Mouse (Mus musculus) right cerebral cortex, postnatal 4 days (tissue): ENCODE data around the gene Ptbp1.
"Not testable (repeated sequence)": the region's sequence is repeated elsewhere in the genome, so short reads cannot be mapped to it uniquely, and the experiment has no call there.

Source experiments
- DNase-seq: peaks from one replicate; pipeline ENCODE4 v3.0.0-alpha.2; 2022

Gene Ptbp1

DNA sequence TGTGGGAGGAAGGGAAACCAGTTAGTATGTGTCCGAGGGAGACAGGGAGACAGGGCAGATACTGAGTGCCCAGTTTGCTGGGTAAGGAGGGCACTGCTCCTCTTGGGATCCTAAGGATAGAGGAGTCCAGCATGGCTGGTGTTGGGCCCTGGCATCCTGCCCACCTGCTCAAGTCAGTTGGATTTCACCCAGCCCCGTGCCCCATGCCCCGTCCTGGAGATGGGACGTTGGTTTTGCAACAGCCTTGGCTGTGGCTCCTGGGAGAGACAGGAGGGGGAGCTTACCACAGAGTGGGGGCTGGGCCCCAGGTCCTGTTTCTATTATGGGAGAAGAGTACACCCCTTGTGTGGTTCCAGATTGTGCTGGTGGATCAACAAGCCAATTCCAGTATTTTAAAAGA, 30.2 kb downstream of the Ptbp1 start:
- peak; percentile 56 for DNase-seq

- DNase-seq: not testable (repeated sequence)
Observed at GRCm38 (mm10) chr10:79884938-79885337, 30.7 kb downstream of the Ptbp1 start.

- DNase-seq: no peak
Observed at GRCm38 (mm10) chr10:79886054-79886453, 31.8 kb downstream of the Ptbp1 start, which contains the start of gene Elane. Gene Elane, plus strand, starts transcription at chr10:79886247.

DNA sequence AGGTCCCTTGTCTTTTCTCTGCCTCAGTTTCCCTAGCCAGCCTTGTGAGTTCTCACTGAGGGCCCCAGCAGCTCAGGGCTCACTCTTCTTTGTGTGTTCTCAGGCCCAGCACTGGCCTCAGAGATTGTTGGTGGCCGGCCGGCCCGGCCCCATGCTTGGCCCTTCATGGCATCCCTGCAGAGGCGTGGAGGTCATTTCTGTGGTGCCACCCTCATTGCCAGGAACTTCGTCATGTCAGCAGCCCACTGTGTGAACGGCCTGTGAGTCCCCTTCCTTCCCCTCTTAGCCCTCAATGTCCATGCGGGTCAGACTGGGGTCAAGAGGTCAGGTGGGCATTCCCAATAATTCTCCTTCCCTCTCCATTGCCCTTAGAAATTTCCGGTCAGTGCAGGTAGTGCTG, 32.4 kb downstream of the Ptbp1 start:
- DNase-seq: no peak

- DNase-seq: no peak
Observed at GRCm38 (mm10) chr10:79889386-79889785, 35.2 kb downstream of the Ptbp1 start.

GRCm38 (mm10) chr10:79890670-79891069, 36.4 kb downstream of the Ptbp1 start, which contains the start of gene Cfd:
Gene Cfd, plus strand, starts transcription at chr10:79890853.
- DNase-seq: no peak

DNA sequence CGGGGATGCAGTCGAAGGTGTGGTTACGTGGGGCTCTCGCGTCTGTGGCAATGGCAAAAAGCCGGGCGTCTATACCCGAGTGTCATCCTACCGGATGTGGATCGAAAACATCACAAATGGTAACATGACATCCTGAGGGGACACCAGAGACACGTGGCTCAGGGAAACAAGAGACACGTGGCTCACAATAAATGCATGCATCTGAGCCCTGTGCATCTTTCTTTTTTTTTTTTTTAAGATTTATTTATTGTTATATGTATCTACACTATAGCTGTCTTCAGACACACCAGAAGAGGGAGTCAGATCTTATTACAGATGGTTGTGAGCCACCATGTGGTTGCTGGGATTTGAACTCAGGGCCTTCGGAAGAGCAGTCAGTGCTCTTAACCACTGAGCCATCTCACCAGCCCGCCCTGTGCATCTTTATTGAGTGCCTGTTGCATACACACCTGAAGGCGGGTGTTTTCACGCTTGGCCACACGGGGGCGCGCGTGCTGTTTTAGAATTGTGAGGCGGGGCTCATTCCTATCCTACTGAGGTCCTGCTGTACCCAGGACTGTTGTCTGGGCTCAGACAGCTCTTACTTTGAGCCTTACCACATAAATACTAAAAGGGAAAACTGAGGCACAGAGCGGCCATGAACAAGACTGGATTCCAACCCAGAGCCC, 38.4 kb downstream of the Ptbp1 start:
- DNase-seq: peak; percentile 84

DNA sequence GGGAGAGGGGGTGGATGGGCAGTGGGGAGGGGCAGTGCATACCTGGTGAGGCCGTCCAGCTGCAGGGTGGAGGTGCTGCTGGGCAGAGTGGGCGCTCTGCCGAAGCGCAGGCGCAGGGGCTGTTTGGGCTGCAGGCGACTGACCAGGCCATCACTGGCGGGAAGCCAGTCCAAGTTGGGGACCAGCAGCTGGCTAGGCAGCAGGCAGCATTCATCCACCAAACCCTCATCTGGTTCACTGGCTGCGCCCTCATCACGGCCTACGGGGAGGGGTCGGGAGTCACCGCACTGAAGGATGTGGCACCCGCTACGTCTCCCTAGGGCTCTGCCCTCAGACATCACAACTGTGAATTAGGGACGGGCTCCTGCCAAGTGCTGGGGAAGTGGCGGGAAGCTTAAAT, 42.1 kb downstream of the Ptbp1 start:
- no peak for DNase-seq

DNA sequence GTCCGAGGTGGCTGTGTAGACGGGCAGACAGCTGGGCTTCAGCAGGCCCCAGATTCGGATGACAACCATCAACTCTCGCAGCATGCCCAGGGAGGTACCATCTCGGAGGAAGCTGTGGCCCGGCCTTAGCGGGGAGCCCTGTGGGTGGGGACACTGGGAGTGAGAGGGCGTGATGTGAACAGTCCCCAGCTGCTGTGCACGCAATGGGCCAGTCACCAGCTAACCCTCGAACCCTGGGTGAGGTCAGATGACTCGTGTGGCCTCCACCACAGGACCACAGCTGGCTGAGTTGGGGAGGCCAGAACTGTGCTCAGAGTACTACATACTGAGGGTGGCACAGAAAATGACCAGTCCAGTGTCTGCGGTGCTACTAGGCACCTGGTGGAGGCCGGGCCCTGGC, 42.6 kb downstream of the Ptbp1 start:
- DNase-seq: no peak

DNA sequence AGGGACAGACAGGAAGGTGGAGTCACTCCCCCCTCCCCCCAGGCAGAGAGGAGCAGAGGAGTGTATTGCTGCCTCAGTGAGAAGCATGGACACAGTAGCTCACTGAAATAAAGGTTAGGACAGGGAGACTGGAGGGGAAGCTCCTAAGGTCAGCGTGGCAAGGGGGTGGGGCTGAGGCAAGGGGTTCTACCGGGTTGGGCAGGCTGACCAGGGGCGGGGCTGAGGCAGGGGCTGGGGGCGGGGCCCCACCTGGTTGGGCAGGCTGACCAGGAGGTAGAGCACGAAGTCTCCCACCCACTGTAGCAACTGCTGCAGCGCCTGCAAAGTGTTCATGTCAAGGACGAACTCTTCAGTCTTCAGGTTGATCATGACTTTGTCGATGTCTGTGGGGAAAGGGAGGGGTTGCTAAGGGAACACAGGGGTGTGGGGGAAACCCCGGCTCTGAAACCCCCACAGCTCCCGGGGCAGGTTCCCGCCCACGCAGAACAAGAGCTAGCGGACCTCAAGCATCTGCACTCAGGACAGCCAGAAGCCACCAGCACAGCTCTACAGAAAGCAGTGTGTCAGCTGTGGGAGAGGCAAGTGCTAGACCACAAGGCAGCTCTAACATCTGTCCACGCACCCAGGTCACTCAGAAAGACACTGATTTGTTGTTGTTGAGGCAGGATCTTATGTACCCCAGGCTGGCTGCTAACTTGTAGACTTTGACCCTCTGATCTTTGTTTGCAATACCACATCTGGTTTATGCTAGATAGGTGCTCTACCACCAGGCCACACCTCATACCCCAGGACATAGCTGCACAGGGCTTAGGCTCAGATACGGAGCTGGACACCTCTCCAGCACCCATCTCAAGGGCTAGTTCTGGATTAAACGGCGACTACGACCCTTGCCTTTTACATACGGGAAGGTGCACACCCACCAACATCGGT, 43.4 kb downstream of the Ptbp1 start:
- DNase-seq: no peak

- no peak for DNase-seq
Observed at GRCm38 (mm10) chr10:79900951-79901410, 46.8 kb downstream of the Ptbp1 start.

GRCm38 (mm10) chr10:79906712-79907111, 52.5 kb downstream of the Ptbp1 start:
- DNase-seq: no peak

DNA sequence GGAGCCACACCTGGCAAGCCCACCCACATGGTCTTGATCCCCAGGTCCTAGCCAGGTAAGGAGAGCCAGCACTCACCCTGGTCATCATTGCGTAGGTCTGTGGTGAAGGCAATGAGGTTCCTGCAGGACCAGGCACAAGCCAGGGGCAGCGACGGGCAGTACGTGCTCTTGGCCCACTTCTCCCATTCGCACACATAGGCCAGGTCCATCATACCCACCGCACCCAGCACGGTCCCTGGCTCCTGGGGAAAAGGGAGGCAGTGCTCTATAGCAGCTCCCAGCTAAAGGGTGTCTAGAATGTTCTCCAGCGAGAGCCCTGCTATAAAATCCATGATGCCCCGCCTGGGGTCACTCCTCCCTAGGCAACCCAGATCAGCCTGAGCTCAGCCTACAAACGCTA, 53.2 kb downstream of the Ptbp1 start:
- DNase-seq: no peak

- peak; percentile 88 for DNase-seq
Observed at GRCm38 (mm10) chr10:79908167-79909091, 54.2 kb downstream of the Ptbp1 start, which contains the start of gene Med16. Gene Med16, minus strand, starts transcription at chr10:79908923.

DNA sequence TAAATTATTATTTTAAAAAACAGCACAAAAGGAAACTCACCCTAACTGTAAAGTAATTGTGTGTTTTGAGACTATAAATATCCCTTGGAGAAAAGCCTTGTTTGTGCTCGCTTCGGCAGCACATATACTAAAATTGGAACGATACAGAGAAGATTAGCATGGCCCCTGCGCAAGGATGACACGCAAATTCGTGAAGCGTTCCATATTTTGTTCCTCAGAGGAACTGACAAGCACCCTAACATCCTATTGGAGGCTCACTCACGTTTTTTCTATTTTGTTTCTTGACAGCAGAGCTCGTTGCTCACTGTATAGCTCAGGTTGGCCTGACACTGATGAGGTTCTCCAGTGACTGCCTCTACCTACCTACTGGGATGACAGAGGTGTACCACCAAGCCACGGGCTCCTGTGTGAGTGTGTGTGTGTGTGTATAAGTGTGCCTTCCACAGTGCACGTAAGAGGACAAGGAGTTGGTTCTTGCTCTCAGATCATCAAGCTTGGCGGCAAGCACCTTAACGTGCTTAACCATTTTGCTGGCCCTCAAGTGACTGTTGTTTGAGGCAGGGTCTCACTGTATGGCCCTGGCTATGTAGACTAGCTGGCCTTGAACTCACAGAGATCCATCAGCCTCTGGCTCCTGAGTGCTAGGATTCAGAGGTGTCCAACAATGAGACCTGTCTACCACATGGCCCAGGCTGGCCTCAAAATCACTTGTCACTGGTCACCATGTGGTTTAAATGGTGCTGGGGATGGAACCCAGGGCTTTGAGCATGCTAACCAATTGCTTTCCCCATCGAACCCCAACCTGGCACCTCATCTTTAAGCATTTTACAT, 55.1 kb downstream of the Ptbp1 start:
- no peak for DNase-seq

DNA sequence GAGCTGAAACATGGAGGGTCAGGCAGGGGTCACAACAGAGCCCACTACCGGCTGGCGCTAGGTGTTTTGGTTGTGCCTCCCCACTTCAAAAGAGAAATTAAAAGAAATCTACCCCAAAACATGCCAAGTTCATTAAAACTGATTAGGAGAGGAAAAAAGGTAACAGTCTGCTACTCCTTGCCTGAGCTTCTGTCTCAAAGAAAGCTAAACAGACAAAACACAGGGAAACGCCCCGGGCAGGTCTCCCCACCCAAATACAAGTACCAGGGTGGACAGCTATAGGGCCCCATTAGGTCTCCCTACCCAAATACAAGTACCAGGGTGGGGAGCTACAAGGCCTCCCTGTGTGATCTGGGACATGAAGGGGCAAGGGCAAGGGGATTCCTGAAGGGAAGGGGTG, 56.3 kb downstream of the Ptbp1 start, which contains the start of gene Gm26602:
Gene Gm26602 (plus strand): TSS at position 301 of the 400 bp plus-strand sequence.
- DNase-seq: no peak

DNA sequence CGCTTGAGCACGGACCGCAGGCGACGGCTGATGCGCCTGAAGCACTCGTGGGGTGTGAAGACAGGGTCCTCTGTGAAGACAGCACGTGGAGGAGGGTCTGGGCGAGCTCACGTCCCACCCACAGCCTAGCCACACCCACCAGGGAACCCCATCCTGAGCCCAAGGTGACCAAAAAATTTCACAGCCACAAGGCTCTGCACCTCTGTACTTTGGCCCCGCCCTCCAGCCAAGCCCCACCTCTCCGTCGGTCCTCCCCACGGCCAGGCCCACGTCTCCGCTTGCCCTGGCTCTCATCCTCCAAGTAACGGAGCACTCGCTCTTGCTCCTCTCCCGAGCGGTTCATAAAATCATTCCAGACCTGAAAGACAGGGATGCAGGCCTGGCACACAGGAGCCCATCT, 58.2 kb downstream of the Ptbp1 start:
- no peak for DNase-seq
